Comparison of ENCODE assay signal across 9 mouse cellular contexts in the genomic region with DNA sequence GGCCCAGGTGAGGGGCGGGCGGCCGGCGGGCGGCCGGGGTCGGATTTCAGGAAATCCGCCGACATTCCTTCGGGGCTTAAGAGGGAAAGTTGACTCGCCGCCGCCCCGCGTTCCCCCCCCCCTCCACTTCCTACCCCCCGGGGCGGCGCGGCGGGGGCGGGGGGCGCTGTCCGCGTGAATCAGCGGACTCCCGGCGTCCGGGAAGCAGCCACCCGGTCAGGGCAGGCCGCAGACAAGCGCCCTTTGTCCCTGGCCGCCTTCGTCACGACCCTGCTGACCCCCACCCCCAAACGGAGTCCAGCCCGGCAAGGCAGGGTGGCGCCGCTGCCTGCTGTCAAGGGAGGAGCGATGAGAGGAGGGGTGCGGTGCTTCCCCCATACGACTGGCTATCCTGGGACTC. TPM values are rescaled to one million over a fixed set of nuclear protein-coding genes. Genes with fewer than 3 reads are reported as not detected.
A peak's percentile ranks its signal among the peaks of the same experiment; 100 is the strongest.
DNase-seq lines count a peak whose midpoint lies in the region; ATAC-seq and TF ChIP-seq lines count a peak whose summit lies in the region.
"Had no signal": no experiment of that assay in that cellular context is flagged by ENCODE, and none has a peak within 500 bp of the region (broad histone marks: within the 10 kb centered on the region; RNA-seq: fewer than 3 reads in every experiment).

No protein-coding gene starts in this region.

- peak; percentile 60 for DNase-seq in kidney, postnatal 10 days
- no peak for DNase-seq in kidney, adult 11 months
- no peak for DNase-seq in hindbrain, postnatal 0 days (ENCODE audit: low spot score)
- DNase-seq in midbrain, embryonic 14.5 days: no peak
- DNase-seq in adrenal gland, adult 18-20 months (ENCODE audit: low spot score in 2 of 2): no peak
- DNase-seq in layer of hippocampus, postnatal 14 days (ENCODE audit: low spot score in 2 of 2): no peak
- DNase-seq in layer of hippocampus, postnatal 10 days (ENCODE audit: low spot score in 2 of 2): no peak

- WGBS in embryonic facial prominence, embryonic 12.5 days: under 1% methylated on average over 23 of the region's 41 CpGs
- WGBS in hindbrain, postnatal 0 days: 2% methylated on average over 25 of the region's 41 CpGs
- 1% methylated on average over 31 of the region's 41 CpGs for WGBS in midbrain, embryonic 14.5 days

- H3K27me3 ChIP-seq in embryonic facial prominence, embryonic 12.5 days: peaks cover 92% of the 10 kb centered on the region
- H3K27me3 ChIP-seq in hindbrain, postnatal 0 days (ENCODE audit: insufficient read depth, low read length): peaks cover 63% of the 10 kb centered on the region
- H3K27me3 ChIP-seq in midbrain, embryonic 14.5 days (ENCODE audit: control insufficient read depth, insufficient read depth, low read length): peaks cover 90% of the 10 kb centered on the region
- H3K27me3 ChIP-seq: Patski had no signal

- H3K27ac ChIP-seq in embryonic facial prominence, embryonic 12.5 days: peak overlapping the region; percentile 31; the same call in 1 of the 2 replicates
- H3K27ac ChIP-seq in hindbrain, postnatal 0 days: no peak overlapping the region
- no peak overlapping the region for H3K27ac ChIP-seq in midbrain, embryonic 14.5 days (replicated peaks; ENCODE audit: low read depth, low read length)

- no peaks in the 10 kb centered on the region for H3K36me3 ChIP-seq in embryonic facial prominence, embryonic 12.5 days
- H3K36me3 ChIP-seq in hindbrain, postnatal 0 days (ENCODE audit: insufficient read depth, low read length): no peaks in the 10 kb centered on the region
- H3K36me3 ChIP-seq in midbrain, embryonic 14.5 days (ENCODE audit: control insufficient read depth, insufficient read depth, low read length): no peaks in the 10 kb centered on the region

- H3K9ac ChIP-seq in embryonic facial prominence, embryonic 12.5 days: peak overlapping the region; percentile 36; the same call in 1 of the 2 replicates
- H3K9ac ChIP-seq in hindbrain, postnatal 0 days (replicated peaks; ENCODE audit: low read length): no peak overlapping the region
- H3K9ac ChIP-seq in midbrain, embryonic 14.5 days (replicated peaks; ENCODE audit: low read length): no peak overlapping the region

- peak overlapping the region; percentile 72 for H3K4me2 ChIP-seq in embryonic facial prominence, embryonic 12.5 days (replicated peaks)
- peak overlapping the region; percentile 34; the same call in 1 of the 2 replicates for H3K4me2 ChIP-seq in hindbrain, postnatal 0 days (ENCODE audit: low read depth, low read length)
- H3K4me2 ChIP-seq in midbrain, embryonic 14.5 days (ENCODE audit: low read length): peak overlapping the region; percentile 31

- no peaks in the 10 kb centered on the region for H3K9me3 ChIP-seq in embryonic facial prominence, embryonic 12.5 days
- H3K9me3 ChIP-seq in hindbrain, postnatal 0 days (ENCODE audit: low read length): no peaks in the 10 kb centered on the region
- no peaks in the 10 kb centered on the region for H3K9me3 ChIP-seq in midbrain, embryonic 14.5 days (ENCODE audit: control insufficient read depth, low read length)

- no peak for TF ChIP-seq CTCF in hindbrain, postnatal 0 days (IDR thresholded peaks at IDR 0.05; ENCODE audit: low read depth)

- H3K4me3 ChIP-seq in embryonic facial prominence, embryonic 12.5 days: peak overlapping the region; percentile 30
- H3K4me3 ChIP-seq in hindbrain, postnatal 0 days (ENCODE audit: low read length): no peak overlapping the region; the same call in 1 of the 2 replicates
- H3K4me3 ChIP-seq in midbrain, embryonic 14.5 days (replicated peaks; ENCODE audit: low read depth, low read length): no peak overlapping the region

- H3K4me1 ChIP-seq in embryonic facial prominence, embryonic 12.5 days: peaks cover 79% of the 10 kb centered on the region
- peaks cover 8% of the 10 kb centered on the region; the same call in 1 of the 2 replicates for H3K4me1 ChIP-seq in hindbrain, postnatal 0 days (ENCODE audit: insufficient read depth, low read length)
- H3K4me1 ChIP-seq in midbrain, embryonic 14.5 days (ENCODE audit: control insufficient read depth, insufficient read depth, low read length): peaks cover 28% of the 10 kb centered on the region

- no peak for ATAC-seq in embryonic facial prominence, embryonic 12.5 days (ENCODE audit: insufficient number of reproducible peaks, insufficient read depth, low FRiP score, low TSS enrichment)
- no peak for ATAC-seq in hindbrain, postnatal 0 days
- no peak for ATAC-seq in midbrain, embryonic 14.5 days (ENCODE audit: low FRiP score, low TSS enrichment)
- ATAC-seq: Patski had no signal

RNA-seq across cellular contexts. Expression of a gene that starts 2.4 kb away (rescaled TPM):
- 27.1 and 29.6 TPM in 2 replicates for polyA plus RNA-seq in embryonic facial prominence, embryonic 12.5 days (2016; fragmentation: Nextera tagmentation; extraction: Ambion mirVana)
- total RNA-seq in hindbrain, postnatal 0 days (2014; rRNA removed): 196 and 198 TPM in 2 replicates
- 191 and 205 TPM in 2 replicates for polyA plus RNA-seq in hindbrain, postnatal 0 days (2015; fragmentation: Nextera tagmentation; extraction: Ambion mirVana)
- polyA plus RNA-seq in midbrain, embryonic 14.5 days (2014; fragmentation: Nextera tagmentation; extraction: Ambion mirVana): 104 and 143 TPM in 2 replicates
- total RNA-seq in adrenal gland, adult 18-20 months (2021): 10 to 100 TPM; 20.4 to 26.4 TPM
- 100 to 1,000 TPM; 251 to 263 TPM for total RNA-seq in layer of hippocampus, postnatal 14 days (2021)
- 100 to 1,000 TPM; 174 to 175 TPM for total RNA-seq in layer of hippocampus, postnatal 10 days (2021)

RNA-seq across cellular contexts. Expression of a gene that starts 3.4 kb away (rescaled TPM):
- polyA plus RNA-seq in embryonic facial prominence, embryonic 12.5 days (2016; fragmentation: Nextera tagmentation; extraction: Ambion mirVana): 70.1 and 74.4 TPM in 2 replicates
- total RNA-seq in hindbrain, postnatal 0 days (2014; rRNA removed): 6.5 and 26.7 TPM in 2 replicates
- 16.3 and 17.3 TPM in 2 replicates for polyA plus RNA-seq in hindbrain, postnatal 0 days (2015; fragmentation: Nextera tagmentation; extraction: Ambion mirVana)
- 2.1 and 3.0 TPM in 2 replicates for polyA plus RNA-seq in midbrain, embryonic 14.5 days (2014; fragmentation: Nextera tagmentation; extraction: Ambion mirVana)
- 1 to 10 TPM in 1 of 2 experiments, under 1 TPM in 1; 0.74 to 1.6 TPM for total RNA-seq in adrenal gland, adult 18-20 months (2021)
- 10 to 100 TPM; 21.8 to 24.2 TPM for total RNA-seq in layer of hippocampus, postnatal 14 days (2021)
- total RNA-seq in layer of hippocampus, postnatal 10 days (2021): 10 to 100 TPM; 21.3 to 22.0 TPM

RNA-seq across cellular contexts. Expression of a gene that starts 12.8 kb away (rescaled TPM):
- polyA plus RNA-seq in embryonic facial prominence, embryonic 12.5 days (2016; fragmentation: Nextera tagmentation; extraction: Ambion mirVana): 27.7 and 29.6 TPM in 2 replicates
- 61.8 and 65.4 TPM in 2 replicates for total RNA-seq in hindbrain, postnatal 0 days (2014; rRNA removed)
- polyA plus RNA-seq in hindbrain, postnatal 0 days (2015; fragmentation: Nextera tagmentation; extraction: Ambion mirVana): 33.6 and 35.8 TPM in 2 replicates
- 24.2 and 27.2 TPM in 2 replicates for polyA plus RNA-seq in midbrain, embryonic 14.5 days (2014; fragmentation: Nextera tagmentation; extraction: Ambion mirVana)
- 10 to 100 TPM; 26.0 to 27.0 TPM for total RNA-seq in adrenal gland, adult 18-20 months (2021)
- 10 to 100 TPM; 44.7 to 45.5 TPM for total RNA-seq in layer of hippocampus, postnatal 14 days (2021)
- total RNA-seq in layer of hippocampus, postnatal 10 days (2021): 10 to 100 TPM; 35.6 to 38.4 TPM

RNA-seq across cellular contexts. Expression of a gene that starts 17.0 kb away (rescaled TPM):
- 145 and 146 TPM in 2 replicates for polyA plus RNA-seq in embryonic facial prominence, embryonic 12.5 days (2016; fragmentation: Nextera tagmentation; extraction: Ambion mirVana)
- total RNA-seq in hindbrain, postnatal 0 days (2014; rRNA removed): 140 TPM in 2 replicates
- polyA plus RNA-seq in hindbrain, postnatal 0 days (2015; fragmentation: Nextera tagmentation; extraction: Ambion mirVana): 188 and 190 TPM in 2 replicates
- 152 and 190 TPM in 2 replicates for polyA plus RNA-seq in midbrain, embryonic 14.5 days (2014; fragmentation: Nextera tagmentation; extraction: Ambion mirVana)
- 100 to 1,000 TPM; 155 to 174 TPM for total RNA-seq in adrenal gland, adult 18-20 months (2021)
- 100 to 1,000 TPM in 1 of 2 experiments, 10 to 100 TPM in 1; 83.2 to 103 TPM for total RNA-seq in layer of hippocampus, postnatal 14 days (2021)
- total RNA-seq in layer of hippocampus, postnatal 10 days (2021): 100 to 1,000 TPM in 1 of 2 experiments, 10 to 100 TPM in 1; 97.8 to 106 TPM

RNA-seq across cellular contexts. Expression of a gene that starts 21.0 kb away (rescaled TPM):
- 863 and 916 TPM in 2 replicates for polyA plus RNA-seq in embryonic facial prominence, embryonic 12.5 days (2016; fragmentation: Nextera tagmentation; extraction: Ambion mirVana)
- total RNA-seq in hindbrain, postnatal 0 days (2014; rRNA removed): 510 and 535 TPM in 2 replicates
- polyA plus RNA-seq in hindbrain, postnatal 0 days (2015; fragmentation: Nextera tagmentation; extraction: Ambion mirVana): 717 and 784 TPM in 2 replicates
- polyA plus RNA-seq in midbrain, embryonic 14.5 days (2014; fragmentation: Nextera tagmentation; extraction: Ambion mirVana): 696 and 821 TPM in 2 replicates
- total RNA-seq in adrenal gland, adult 18-20 months (2021): 1,000 to 10,000 TPM; 1,449 to 1,570 TPM
- total RNA-seq in layer of hippocampus, postnatal 14 days (2021): 1,000 to 10,000 TPM; 1,048 to 1,082 TPM
- total RNA-seq in layer of hippocampus, postnatal 10 days (2021): 1,000 to 10,000 TPM in 1 of 2 experiments, 100 to 1,000 TPM in 1; 916 to 1,148 TPM
